Mouse (Mus musculus) liver, adult 2 months (tissue): ENCODE data around the gene Gm27021.

Source experiments
- CTCF ChIP-seq: fragments of 200-500 bp; IDR thresholded peaks from 2 replicates; pipeline ENCODE4 v1.5.1; 2011; ENCODE audit warnings: low read depth, low read length, control low read depth
- POLR2A ChIP-seq: fragments of 200-500 bp; IDR thresholded peaks from 2 replicates; pipeline ENCODE4 v1.6.1; 2011; ENCODE audit warnings: low read length, control low read depth; ENCODE audit not compliant: insufficient read depth; ENCODE audit errors: extremely low read depth

- TF ChIP-seq CTCF (no peak), POLR2A (no peak)
These were observed 23.2 kb downstream of the Gm27021 start for GRCm38 (mm10) chr8:120644663-120645062.
